Mouse (Mus musculus): ENCODE results near the gene Prx. TPM values are rescaled to one million over a fixed set of nuclear protein-coding genes. Genes with fewer than 3 reads are reported as not detected.

Prx gene
- polyA plus RNA-seq, 1 experiment from 2014 or later = 2.2 TPM

- no peaks in the 10 kb centered on the region for H3K27me3 ChIP-seq (replicated peaks; ENCODE audit: control insufficient read depth, insufficient read depth, low read length)
- no peak overlapping the region for H3K27ac ChIP-seq (ENCODE audit: low read length)
- peaks cover 4% of the 10 kb centered on the region; the same call in 1 of the 2 replicates for H3K36me3 ChIP-seq (ENCODE audit: control insufficient read depth, insufficient read depth, low read length)
- 89% methylated on average over 11 of the region's 11 CpGs for WGBS
- H3K9me3 ChIP-seq (ENCODE audit: control insufficient read depth, low read length) = no peaks in the 10 kb centered on the region
- H3K9ac ChIP-seq (ENCODE audit: low read depth, low read length) = no peak overlapping the region
- H3K4me1 ChIP-seq (ENCODE audit: control insufficient read depth, insufficient read depth, low read length) = peaks cover 13% of the 10 kb centered on the region; the same call in 1 of the 2 replicates
- H3K4me3 ChIP-seq (ENCODE audit: low read length) = no peak overlapping the region
- no peak for ATAC-seq
- H3K4me2 ChIP-seq (ENCODE audit: low read depth, low read length) = no peak overlapping the region
Observed at GRCm38 (mm10) chr7:27471390-27472120, 27.6 kb upstream of the Prx start.

GRCm38 (mm10) chr7:27472596-27472995, 26.5 kb upstream of the Prx start:
- WGBS = 25% methylated on average over 7 of the region's 7 CpGs
- Histone ChIP-seq H3K4me1 (ENCODE audit: control insufficient read depth, insufficient read depth, low read length) (peaks cover 16% of the 10 kb centered on the region; the same call in 1 of the 2 replicates), H3K36me3 (ENCODE audit: control insufficient read depth, insufficient read depth, low read length) (peaks cover 7% of the 10 kb centered on the region; the same call in 1 of the 2 replicates), H3K27ac (ENCODE audit: low read length) (peak overlapping the region; percentile 65), H3K4me2 (ENCODE audit: low read depth, low read length) (peak overlapping the region; percentile 55), H3K27me3 (replicated peaks; ENCODE audit: control insufficient read depth, insufficient read depth, low read length) (no peaks in the 10 kb centered on the region), H3K9ac (ENCODE audit: low read depth, low read length) (peak overlapping the region; percentile 54), H3K9me3 (ENCODE audit: control insufficient read depth, low read length) (no peaks in the 10 kb centered on the region), H3K4me3 (ENCODE audit: low read length) (peak overlapping the region; percentile 80)
- no peak for ATAC-seq

- Histone ChIP-seq H3K9ac (ENCODE audit: low read depth, low read length) (peak within 1 kb of the TSS; percentile 81), H3K27me3 (replicated peaks; ENCODE audit: control insufficient read depth, insufficient read depth, low read length) (no peaks in the 10 kb centered on the region), H3K9me3 (ENCODE audit: control insufficient read depth, low read length) (no peaks in the 10 kb centered on the region), H3K4me2 (ENCODE audit: low read depth, low read length) (peak within 1 kb of the TSS; percentile 55), H3K27ac (ENCODE audit: low read length) (peak within 1 kb of the TSS; percentile 94), H3K4me1 (ENCODE audit: control insufficient read depth, insufficient read depth, low read length) (peaks cover 20% of the 10 kb centered on the region), H3K36me3 (ENCODE audit: control insufficient read depth, insufficient read depth, low read length) (peaks cover 7% of the 10 kb centered on the region; the same call in 1 of the 2 replicates), H3K4me3 (ENCODE audit: low read length) (peak within 1 kb of the TSS; percentile 80)
- WGBS = under 1% methylated on average over 36 of the region's 36 CpGs
- ATAC-seq = peak; percentile 91
Observed at GRCm38 (mm10) chr7:27473156-27473834, 25.8 kb upstream of the Prx start, which contains the start of gene Sertad3. Gene Sertad3, plus strand, starts transcription at chr7:27473768.

- Histone ChIP-seq H3K4me2 (ENCODE audit: low read depth, low read length) (peak overlapping the region; percentile 55), H3K27ac (ENCODE audit: low read length) (peak overlapping the region; percentile 94), H3K9me3 (ENCODE audit: control insufficient read depth, low read length) (no peaks in the 10 kb centered on the region), H3K27me3 (replicated peaks; ENCODE audit: control insufficient read depth, insufficient read depth, low read length) (no peaks in the 10 kb centered on the region), H3K9ac (ENCODE audit: low read depth, low read length) (peak overlapping the region; percentile 81), H3K4me1 (ENCODE audit: control insufficient read depth, insufficient read depth, low read length) (peaks cover 24% of the 10 kb centered on the region), H3K36me3 (ENCODE audit: control insufficient read depth, insufficient read depth, low read length) (peaks cover 7% of the 10 kb centered on the region; the same call in 1 of the 2 replicates), H3K4me3 (ENCODE audit: low read length) (peak overlapping the region; percentile 80)
- no peak for ATAC-seq
- WGBS = under 1% methylated on average over 34 of the region's 34 CpGs
Observed at GRCm38 (mm10) chr7:27473835-27474489, 25.2 kb upstream of the Prx start.

- ATAC-seq = peak; percentile 92
- Histone ChIP-seq H3K36me3 (ENCODE audit: control insufficient read depth, insufficient read depth, low read length) (peaks cover 7% of the 10 kb centered on the region; the same call in 1 of the 2 replicates), H3K27me3 (replicated peaks; ENCODE audit: control insufficient read depth, insufficient read depth, low read length) (no peaks in the 10 kb centered on the region), H3K4me1 (ENCODE audit: control insufficient read depth, insufficient read depth, low read length) (peaks cover 24% of the 10 kb centered on the region), H3K9me3 (ENCODE audit: control insufficient read depth, low read length) (no peaks in the 10 kb centered on the region), H3K4me2 (ENCODE audit: low read depth, low read length) (peak overlapping the region; percentile 55), H3K27ac (ENCODE audit: low read length) (peak overlapping the region; percentile 94), H3K9ac (ENCODE audit: low read depth, low read length) (peak overlapping the region; percentile 81), H3K4me3 (ENCODE audit: low read length) (peak overlapping the region; percentile 80)
- under 1% methylated on average over 23 of the region's 23 CpGs for WGBS
Observed at GRCm38 (mm10) chr7:27474490-27474954, 24.6 kb upstream of the Prx start.

- Histone ChIP-seq H3K4me3 (ENCODE audit: low read length) (0 out of 2 replicates have a peak overlapping the region, but pooled peaks have one; percentile 80), H3K27me3 (replicated peaks; ENCODE audit: control insufficient read depth, insufficient read depth, low read length) (no peaks in the 10 kb centered on the region), H3K27ac (ENCODE audit: low read length) (peak overlapping the region; percentile 82), H3K4me1 (ENCODE audit: control insufficient read depth, insufficient read depth, low read length) (peaks cover 24% of the 10 kb centered on the region), H3K4me2 (ENCODE audit: low read depth, low read length) (peak overlapping the region; percentile 32), H3K9ac (ENCODE audit: low read depth, low read length) (no peak overlapping the region), H3K36me3 (ENCODE audit: control insufficient read depth, insufficient read depth, low read length) (peaks cover 7% of the 10 kb centered on the region; the same call in 1 of the 2 replicates), H3K9me3 (ENCODE audit: control insufficient read depth, low read length) (no peaks in the 10 kb centered on the region)
- 91% methylated on average over 2 of the region's 2 CpGs for WGBS
- no peak for ATAC-seq
Observed at GRCm38 (mm10) chr7:27475596-27475995, 23.5 kb upstream of the Prx start.

- Histone ChIP-seq H3K27ac (ENCODE audit: low read length) (peak overlapping the region; percentile 82), H3K4me1 (ENCODE audit: control insufficient read depth, insufficient read depth, low read length) (peaks cover 27% of the 10 kb centered on the region), H3K4me2 (ENCODE audit: low read depth, low read length) (peak overlapping the region; percentile 32), H3K4me3 (ENCODE audit: low read length) (peak overlapping the region; percentile 21), H3K9me3 (ENCODE audit: control insufficient read depth, low read length) (no peaks in the 10 kb centered on the region), H3K27me3 (replicated peaks; ENCODE audit: control insufficient read depth, insufficient read depth, low read length) (no peaks in the 10 kb centered on the region), H3K36me3 (ENCODE audit: control insufficient read depth, insufficient read depth, low read length) (peaks cover 7% of the 10 kb centered on the region; the same call in 1 of the 2 replicates), H3K9ac (ENCODE audit: low read depth, low read length) (peak overlapping the region; percentile 46)
- ATAC-seq = no peak
- 86% methylated on average over 14 of the region's 14 CpGs for WGBS
Observed at GRCm38 (mm10) chr7:27476098-27476635, 23.0 kb upstream of the Prx start.

- Histone ChIP-seq H3K36me3 (ENCODE audit: control insufficient read depth, insufficient read depth, low read length) (peaks cover 7% of the 10 kb centered on the region; the same call in 1 of the 2 replicates), H3K4me1 (ENCODE audit: control insufficient read depth, insufficient read depth, low read length) (peaks cover 26% of the 10 kb centered on the region), H3K27ac (ENCODE audit: low read length) (peak overlapping the region; percentile 52), H3K27me3 (replicated peaks; ENCODE audit: control insufficient read depth, insufficient read depth, low read length) (no peaks in the 10 kb centered on the region), H3K9ac (ENCODE audit: low read depth, low read length) (no peak overlapping the region), H3K9me3 (ENCODE audit: control insufficient read depth, low read length) (no peaks in the 10 kb centered on the region), H3K4me2 (ENCODE audit: low read depth, low read length) (0 out of 2 replicates have a peak overlapping the region, but pooled peaks have one; percentile 9), H3K4me3 (ENCODE audit: low read length) (no peak overlapping the region)
- 80% methylated on average over 7 of the region's 7 CpGs for WGBS
- ATAC-seq = no peak
Observed at GRCm38 (mm10) chr7:27478561-27478960, 20.6 kb upstream of the Prx start.

All from intestine, embryonic 16.5 days (tissue).